Mouse (Mus musculus): ENCODE data around the gene Dapk1. TPM values are rescaled to one million over a fixed set of nuclear protein-coding genes. Genes with fewer than 3 reads are reported as not detected.
A peak's percentile ranks its signal among the peaks of the same experiment; 100 is the strongest.

The Dapk1 gene
- polyA plus RNA-seq, 1 experiment from 2014 or later = 22.8 TPM

DNA sequence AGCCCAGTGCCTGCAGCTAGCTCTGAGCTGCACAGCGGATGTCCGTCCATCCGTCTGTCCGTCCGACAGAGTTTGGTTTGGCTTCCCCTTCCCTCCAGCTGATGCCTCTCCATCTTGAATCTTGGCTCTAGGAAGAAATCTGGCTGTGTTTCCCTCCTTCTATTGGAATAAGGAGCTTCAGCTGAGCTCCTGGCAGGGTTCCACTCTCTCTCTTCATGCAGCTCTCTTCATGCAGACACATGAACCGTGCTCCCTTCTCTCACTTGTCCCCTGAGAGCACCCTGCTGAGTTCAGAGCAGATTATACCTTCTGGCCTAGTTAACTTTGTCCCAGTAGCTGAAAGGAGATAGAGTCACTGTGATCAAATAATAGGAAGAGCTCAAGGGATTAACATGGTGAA lies 83.5 kb downstream of the Dapk1 start:
- H3K36me3 ChIP-seq = no peaks in the 10 kb centered on the region
- H3K9me3 ChIP-seq = no peaks in the 10 kb centered on the region
- ATAC-seq (ENCODE audit: insufficient number of reproducible peaks, low FRiP score, low TSS enrichment, low read depth) = no peak
- WGBS = 66% methylated on average over 6 of the region's 6 CpGs
- no peak overlapping the region for H3K9ac ChIP-seq
- peaks cover 45% of the 10 kb centered on the region for H3K4me1 ChIP-seq
- H3K27ac ChIP-seq = peak overlapping the region; percentile 61
- H3K4me2 ChIP-seq = no peak overlapping the region
- no peak overlapping the region for H3K4me3 ChIP-seq
- H3K27me3 ChIP-seq = no peaks in the 10 kb centered on the region

DNA sequence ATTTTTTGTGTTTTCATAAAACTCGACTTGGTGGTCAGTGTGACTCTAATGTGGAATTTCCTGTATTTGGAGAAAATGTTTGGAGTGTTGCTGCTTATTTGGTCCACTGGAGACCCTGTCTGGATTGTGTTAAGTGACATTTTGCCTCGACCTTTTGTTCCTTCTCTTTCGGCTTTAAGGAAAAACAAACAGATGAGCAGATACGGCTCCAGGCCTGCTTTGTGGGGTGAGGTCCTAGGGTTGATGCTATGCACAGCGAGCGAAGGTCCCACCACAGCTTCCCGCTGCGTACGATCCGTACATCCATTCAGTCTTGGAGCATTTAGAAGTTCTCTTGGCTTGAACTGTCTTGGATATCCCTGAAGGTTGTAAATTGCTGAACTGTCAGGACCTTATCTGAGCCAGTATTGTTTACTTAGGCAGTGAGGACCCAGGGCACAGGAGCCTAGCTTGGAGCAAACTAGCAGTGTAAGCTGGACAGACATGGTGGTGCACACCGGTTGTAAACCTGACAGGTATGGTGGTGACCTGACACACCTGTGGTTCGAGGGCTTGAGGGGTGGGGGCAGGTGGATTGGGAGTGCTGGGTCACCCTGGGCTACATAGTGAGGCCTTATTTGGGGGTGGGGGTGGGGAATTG lies 84.4 kb downstream of the Dapk1 start:
- Histone ChIP-seq H3K9ac (no peak overlapping the region), H3K36me3 (0 out of 2 replicates have a peak, but pooled peaks cover 4% of the 10 kb centered on the region), H3K27ac (no peak overlapping the region), H3K4me2 (no peak overlapping the region), H3K27me3 (no peaks in the 10 kb centered on the region), H3K9me3 (no peaks in the 10 kb centered on the region), H3K4me1 (peaks cover 45% of the 10 kb centered on the region), H3K4me3 (no peak overlapping the region)
- WGBS = 47% methylated on average over 12 of the region's 12 CpGs
- no peak for ATAC-seq (ENCODE audit: insufficient number of reproducible peaks, low FRiP score, low TSS enrichment, low read depth)

- WGBS = 56% methylated on average over 12 of the region's 12 CpGs
- Histone ChIP-seq H3K9ac (no peak overlapping the region), H3K27me3 (no peaks in the 10 kb centered on the region), H3K9me3 (no peaks in the 10 kb centered on the region), H3K36me3 (0 out of 2 replicates have a peak, but pooled peaks cover 4% of the 10 kb centered on the region), H3K27ac (no peak overlapping the region), H3K4me2 (no peak overlapping the region), H3K4me3 (no peak overlapping the region), H3K4me1 (peaks cover 45% of the 10 kb centered on the region)
- ATAC-seq (ENCODE audit: insufficient number of reproducible peaks, low FRiP score, low TSS enrichment, low read depth) = peak; percentile 57; the same call in 1 of the 2 replicates
These were observed 85.2 kb downstream of the Dapk1 start for GRCm38 (mm10) chr13:60686967-60687366.

DNA sequence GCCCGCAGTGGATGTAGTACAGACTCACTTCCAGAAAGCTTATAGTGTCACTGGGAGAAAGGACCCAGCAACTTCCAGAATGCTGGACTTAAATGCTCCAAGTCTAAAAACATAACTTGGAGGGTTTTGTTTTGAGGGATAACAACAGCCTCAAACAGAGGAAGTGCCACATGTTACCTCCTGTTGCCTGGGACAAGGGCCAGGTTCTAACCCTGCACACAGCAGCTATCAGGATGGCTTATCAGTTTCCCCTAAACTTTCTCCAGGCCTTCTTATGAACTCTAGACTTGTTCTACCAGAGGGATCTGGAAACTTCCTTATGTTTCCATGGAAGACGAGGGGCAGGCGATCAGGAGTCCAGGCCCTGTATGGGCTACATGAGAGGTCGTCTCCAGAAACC lies 85.7 kb downstream of the Dapk1 start:
- H3K9ac ChIP-seq = no peak overlapping the region
- H3K9me3 ChIP-seq = no peaks in the 10 kb centered on the region
- 72% methylated on average over 4 of the region's 4 CpGs for WGBS
- no peak overlapping the region for H3K27ac ChIP-seq
- ATAC-seq (ENCODE audit: insufficient number of reproducible peaks, low FRiP score, low TSS enrichment, low read depth) = no peak
- H3K4me3 ChIP-seq = no peak overlapping the region
- H3K36me3 ChIP-seq = 0 out of 2 replicates have a peak, but pooled peaks cover 4% of the 10 kb centered on the region
- H3K4me2 ChIP-seq = no peak overlapping the region
- H3K4me1 ChIP-seq = peaks cover 45% of the 10 kb centered on the region
- no peaks in the 10 kb centered on the region for H3K27me3 ChIP-seq

GRCm38 (mm10) chr13:60687891-60688290 lies 86.1 kb downstream of the Dapk1 start:
- Histone ChIP-seq H3K27ac (no peak overlapping the region), H3K36me3 (0 out of 2 replicates have a peak, but pooled peaks cover 4% of the 10 kb centered on the region), H3K9me3 (no peaks in the 10 kb centered on the region), H3K27me3 (no peaks in the 10 kb centered on the region), H3K9ac (no peak overlapping the region), H3K4me2 (no peak overlapping the region), H3K4me1 (peaks cover 45% of the 10 kb centered on the region), H3K4me3 (no peak overlapping the region)
- 55% methylated on average over 7 of the region's 7 CpGs for WGBS
- no peak for ATAC-seq (ENCODE audit: insufficient number of reproducible peaks, low FRiP score, low TSS enrichment, low read depth)

- Histone ChIP-seq H3K4me1 (peaks cover 38% of the 10 kb centered on the region), H3K9me3 (no peaks in the 10 kb centered on the region), H3K4me3 (no peak overlapping the region), H3K9ac (no peak overlapping the region), H3K27me3 (no peaks in the 10 kb centered on the region), H3K36me3 (0 out of 2 replicates have a peak, but pooled peaks cover 4% of the 10 kb centered on the region), H3K27ac (no peak overlapping the region), H3K4me2 (no peak overlapping the region)
- WGBS = 89% methylated on average over 2 of the region's 2 CpGs
- no peak for ATAC-seq (ENCODE audit: insufficient number of reproducible peaks, low FRiP score, low TSS enrichment, low read depth)
These were observed 89.2 kb downstream of the Dapk1 start for GRCm38 (mm10) chr13:60690921-60691320.

GRCm38 (mm10) chr13:60691940-60692339 lies 90.2 kb downstream of the Dapk1 start:
- Histone ChIP-seq H3K9ac (no peak overlapping the region), H3K36me3 (0 out of 2 replicates have a peak, but pooled peaks cover 4% of the 10 kb centered on the region), H3K27me3 (no peaks in the 10 kb centered on the region), H3K4me2 (no peak overlapping the region), H3K4me1 (peaks cover 37% of the 10 kb centered on the region), H3K9me3 (no peaks in the 10 kb centered on the region), H3K27ac (no peak overlapping the region), H3K4me3 (no peak overlapping the region)
- WGBS = 95% methylated on average over 3 of the region's 3 CpGs
- ATAC-seq (ENCODE audit: insufficient number of reproducible peaks, low FRiP score, low TSS enrichment, low read depth) = no peak

GRCm38 (mm10) chr13:60695186-60695980 lies 93.6 kb downstream of the Dapk1 start:
- no peak overlapping the region for H3K9ac ChIP-seq
- H3K36me3 ChIP-seq = peaks cover 11% of the 10 kb centered on the region
- H3K27ac ChIP-seq = peak overlapping the region; percentile 62
- no peaks in the 10 kb centered on the region for H3K9me3 ChIP-seq
- H3K4me3 ChIP-seq = no peak overlapping the region
- no peak overlapping the region for H3K4me2 ChIP-seq
- no peaks in the 10 kb centered on the region for H3K27me3 ChIP-seq
- 55% methylated on average over 10 of the region's 10 CpGs for WGBS
- no peak for ATAC-seq (ENCODE audit: insufficient number of reproducible peaks, low FRiP score, low TSS enrichment, low read depth)
- peaks cover 25% of the 10 kb centered on the region for H3K4me1 ChIP-seq

DNA sequence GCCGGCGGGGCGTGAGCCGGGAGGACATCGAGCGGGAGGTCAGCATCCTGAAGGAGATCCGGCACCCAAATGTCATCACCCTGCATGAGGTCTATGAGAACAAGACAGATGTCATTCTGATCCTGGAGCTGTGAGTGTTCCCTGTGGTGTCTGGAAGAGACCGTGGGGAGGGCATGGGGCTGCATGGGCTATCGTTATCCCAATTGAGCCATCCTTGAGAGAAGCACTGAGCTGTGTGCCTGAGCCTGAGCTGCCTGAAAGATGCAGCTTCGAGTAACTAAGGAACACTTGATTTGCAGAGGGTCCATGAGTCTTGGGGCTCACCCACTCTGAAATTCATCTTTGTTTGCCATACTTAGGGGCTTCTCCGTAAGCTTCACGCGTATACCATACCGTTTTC lies 94.6 kb downstream of the Dapk1 start:
- Histone ChIP-seq H3K4me2 (no peak overlapping the region), H3K9me3 (no peaks in the 10 kb centered on the region), H3K27me3 (no peaks in the 10 kb centered on the region), H3K9ac (no peak overlapping the region), H3K36me3 (peaks cover 7% of the 10 kb centered on the region), H3K4me3 (no peak overlapping the region), H3K4me1 (peaks cover 25% of the 10 kb centered on the region), H3K27ac (peak overlapping the region; percentile 14; the same call in 1 of the 2 replicates)
- no peak for ATAC-seq (ENCODE audit: insufficient number of reproducible peaks, low FRiP score, low TSS enrichment, low read depth)
- WGBS = 85% methylated on average over 14 of the region's 14 CpGs

DNA sequence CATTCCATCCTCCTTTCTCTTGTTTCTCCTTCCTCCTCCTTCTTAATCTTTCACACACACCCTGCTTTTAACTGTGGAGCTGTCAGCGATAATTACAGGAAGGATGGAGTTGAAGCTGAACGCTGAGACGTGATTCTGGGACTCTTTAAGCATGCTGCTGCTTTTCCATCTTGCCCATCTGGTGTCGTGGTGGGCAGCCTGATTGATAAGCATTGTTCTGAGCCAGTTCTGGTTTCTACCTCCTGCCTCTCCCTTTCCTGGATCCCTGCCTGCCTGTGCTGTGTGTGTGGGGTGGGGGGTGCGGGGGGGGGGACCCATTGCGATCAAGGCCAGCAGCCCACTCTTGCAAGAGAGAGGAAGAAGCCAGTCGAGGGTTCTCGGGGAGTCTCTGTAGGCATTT lies 95.0 kb downstream of the Dapk1 start:
- Histone ChIP-seq H3K4me2 (no peak overlapping the region), H3K27me3 (no peaks in the 10 kb centered on the region), H3K9me3 (no peaks in the 10 kb centered on the region), H3K27ac (no peak overlapping the region; the same call in 1 of the 2 replicates), H3K4me1 (peaks cover 25% of the 10 kb centered on the region), H3K36me3 (peaks cover 7% of the 10 kb centered on the region), H3K9ac (no peak overlapping the region), H3K4me3 (no peak overlapping the region)
- WGBS = 63% methylated on average over 8 of the region's 8 CpGs
- no peak for ATAC-seq (ENCODE audit: insufficient number of reproducible peaks, low FRiP score, low TSS enrichment, low read depth)

- Histone ChIP-seq H3K27me3 (no peaks in the 10 kb centered on the region), H3K4me3 (no peak overlapping the region), H3K4me1 (peaks cover 25% of the 10 kb centered on the region), H3K9ac (no peak overlapping the region), H3K9me3 (no peaks in the 10 kb centered on the region), H3K4me2 (no peak overlapping the region), H3K36me3 (peaks cover 7% of the 10 kb centered on the region), H3K27ac (no peak overlapping the region)
- ATAC-seq (ENCODE audit: insufficient number of reproducible peaks, low FRiP score, low TSS enrichment, low read depth) = no peak
- 38% methylated on average over 2 of the region's 2 CpGs for WGBS
These were observed 96.3 kb downstream of the Dapk1 start for GRCm38 (mm10) chr13:60698021-60698420.

- Histone ChIP-seq H3K9me3 (no peaks in the 10 kb centered on the region), H3K4me3 (no peak overlapping the region), H3K27me3 (no peaks in the 10 kb centered on the region), H3K9ac (no peak overlapping the region), H3K4me2 (no peak overlapping the region), H3K36me3 (peaks cover 7% of the 10 kb centered on the region), H3K4me1 (peaks cover 9% of the 10 kb centered on the region), H3K27ac (peak overlapping the region; percentile 18; the same call in 1 of the 2 replicates)
- no peak for ATAC-seq (ENCODE audit: insufficient number of reproducible peaks, low FRiP score, low TSS enrichment, low read depth)
- WGBS = 78% methylated on average over 12 of the region's 12 CpGs
These were observed 100.0 kb downstream of the Dapk1 start for GRCm38 (mm10) chr13:60701671-60702171.
